Mouse (Mus musculus): ENCODE measurements around the gene Smarcd2. TPM values are rescaled to one million over a fixed set of nuclear protein-coding genes. Genes with fewer than 3 reads are reported as not detected.
A peak's percentile ranks its signal among the peaks of the same experiment; 100 is the strongest.
"Not testable (repeated sequence)": the region's sequence is repeated elsewhere in the genome, so short reads cannot be mapped to it uniquely, and the experiment has no call there.

The Smarcd2 gene
- polyA plus RNA-seq, 1 experiment from 2014 or later, result 27.2 TPM

GRCm38 (mm10) chr11:106249326-106249725 is 23.4 kb downstream of the Smarcd2 start:
- Histone ChIP-seq H3K27ac (ENCODE audit: low read depth, low read length) (no peak overlapping the region), H3K4me3 (ENCODE audit: low read depth, low read length) (no peak overlapping the region), H3K9ac (ENCODE audit: low read length) (no peak overlapping the region), H3K4me1 (replicated peaks; ENCODE audit: control insufficient read depth, insufficient read depth, low read length) (no peaks in the 10 kb centered on the region), H3K4me2 (ENCODE audit: low read depth, low read length, severe bottlenecking) (no peak overlapping the region), H3K9me3 (ENCODE audit: control insufficient read depth, low read length) (no peaks in the 10 kb centered on the region), H3K36me3 (ENCODE audit: control insufficient read depth, insufficient read depth, low read length) (peaks cover 26% of the 10 kb centered on the region), H3K27me3 (ENCODE audit: control insufficient read depth, insufficient read depth, low read length) (no peaks in the 10 kb centered on the region)
- no peak for ATAC-seq (replicated peaks; ENCODE audit: low FRiP score)
- no peak for DNase-seq (ENCODE audit: low spot score)
- 93% methylated on average over 7 of the region's 7 CpGs for WGBS

- DNase-seq (ENCODE audit: low spot score) (no peak), ATAC-seq (replicated peaks; ENCODE audit: low FRiP score) (no peak)
- Histone ChIP-seq H3K4me2 (ENCODE audit: low read depth, low read length, severe bottlenecking) (no peak overlapping the region), H3K36me3 (ENCODE audit: control insufficient read depth, insufficient read depth, low read length) (peaks cover 27% of the 10 kb centered on the region), H3K27me3 (ENCODE audit: control insufficient read depth, insufficient read depth, low read length) (no peaks in the 10 kb centered on the region), H3K4me3 (ENCODE audit: low read depth, low read length) (no peak overlapping the region), H3K9ac (ENCODE audit: low read length) (no peak overlapping the region), H3K9me3 (ENCODE audit: control insufficient read depth, low read length) (no peaks in the 10 kb centered on the region), H3K27ac (ENCODE audit: low read depth, low read length) (no peak overlapping the region), H3K4me1 (replicated peaks; ENCODE audit: control insufficient read depth, insufficient read depth, low read length) (no peaks in the 10 kb centered on the region)
- WGBS, result 94% methylated on average over 1 of the region's 1 CpGs
Measured at GRCm38 (mm10) chr11:106246834-106247233, 25.9 kb downstream of the Smarcd2 start.

GRCm38 (mm10) chr11:106233978-106234377 is 38.8 kb downstream of the Smarcd2 start:
- not testable (repeated sequence) for H3K4me3 ChIP-seq (ENCODE audit: low read depth, low read length)
- 83% methylated on average over 8 of the region's 8 CpGs for WGBS

GRCm38 (mm10) chr11:106220603-106221002 is 52.2 kb downstream of the Smarcd2 start:
- H3K27me3 ChIP-seq (ENCODE audit: control insufficient read depth, insufficient read depth, low read length), result no peaks in the 10 kb centered on the region
- H3K27ac ChIP-seq (ENCODE audit: low read depth, low read length), result no peak overlapping the region
- H3K4me3 ChIP-seq (ENCODE audit: low read depth, low read length), result no peak overlapping the region
- WGBS, result 96% methylated on average over 3 of the region's 3 CpGs
- no peaks in the 10 kb centered on the region; the same call in 1 of the 2 replicates for H3K36me3 ChIP-seq (ENCODE audit: control insufficient read depth, insufficient read depth, low read length)
- H3K9ac ChIP-seq (ENCODE audit: low read length), result no peak overlapping the region
- no peaks in the 10 kb centered on the region for H3K9me3 ChIP-seq (ENCODE audit: control insufficient read depth, low read length)
- no peak for DNase-seq (ENCODE audit: low spot score)
- H3K4me1 ChIP-seq (replicated peaks; ENCODE audit: control insufficient read depth, insufficient read depth, low read length), result peaks cover 2% of the 10 kb centered on the region; the same call in 1 of the 2 replicates
- H3K4me2 ChIP-seq (ENCODE audit: low read depth, low read length, severe bottlenecking), result no peak overlapping the region
- ATAC-seq (replicated peaks; ENCODE audit: low FRiP score), result no peak

More at GRCm38 (mm10) chr11:106233978-106234377, 38.8 kb downstream of the Smarcd2 start:
- not testable (repeated sequence) for H3K27ac ChIP-seq (ENCODE audit: low read depth, low read length); H3K9ac ChIP-seq (ENCODE audit: low read length); H3K36me3 ChIP-seq (ENCODE audit: control insufficient read depth, insufficient read depth, low read length); ATAC-seq (replicated peaks; ENCODE audit: low FRiP score); DNase-seq (ENCODE audit: low spot score); H3K9me3 ChIP-seq (ENCODE audit: control insufficient read depth, low read length); H3K27me3 ChIP-seq (ENCODE audit: control insufficient read depth, insufficient read depth, low read length); H3K4me1 ChIP-seq (replicated peaks; ENCODE audit: control insufficient read depth, insufficient read depth, low read length); H3K4me2 ChIP-seq (ENCODE audit: low read depth, low read length, severe bottlenecking)

GRCm38 (mm10) chr11:106216730-106217490 is 55.9 kb downstream of the Smarcd2 start, which contains the start of gene Ddx42:
Gene Ddx42 (plus strand): TSS chr11:106216926.
- Histone ChIP-seq H3K27me3 (ENCODE audit: control insufficient read depth, insufficient read depth, low read length) (no peaks in the 10 kb centered on the region), H3K4me1 (replicated peaks; ENCODE audit: control insufficient read depth, insufficient read depth, low read length) (peaks cover 7% of the 10 kb centered on the region; the same call in 1 of the 2 replicates), H3K4me3 (ENCODE audit: low read depth, low read length) (peak within 1 kb of the TSS; percentile 98), H3K9me3 (ENCODE audit: control insufficient read depth, low read length) (no peaks in the 10 kb centered on the region), H3K36me3 (ENCODE audit: control insufficient read depth, insufficient read depth, low read length) (no peaks in the 10 kb centered on the region), H3K27ac (ENCODE audit: low read depth, low read length) (peak within 1 kb of the TSS; percentile 94), H3K4me2 (ENCODE audit: low read depth, low read length, severe bottlenecking) (peak within 1 kb of the TSS; percentile 74), H3K9ac (ENCODE audit: low read length) (peak within 1 kb of the TSS; percentile 92)
- peak; percentile 94 for ATAC-seq (replicated peaks; ENCODE audit: low FRiP score)
- under 1% methylated on average over 70 of the region's 70 CpGs for WGBS
- peak; percentile 95 for DNase-seq (ENCODE audit: low spot score)

- H3K4me3 ChIP-seq (ENCODE audit: low read depth, low read length), result peak within 1 kb of the TSS; percentile 98
- DNase-seq (ENCODE audit: low spot score) (peak; percentile 97), ATAC-seq (replicated peaks; ENCODE audit: low FRiP score) (peak; percentile 97)
- H3K4me1 ChIP-seq (replicated peaks; ENCODE audit: control insufficient read depth, insufficient read depth, low read length), result peaks cover 7% of the 10 kb centered on the region; the same call in 1 of the 2 replicates
- under 1% methylated on average over 46 of the region's 46 CpGs for WGBS
- H3K27ac ChIP-seq (ENCODE audit: low read depth, low read length), result peak within 1 kb of the TSS; percentile 94
- no peaks in the 10 kb centered on the region for H3K36me3 ChIP-seq (ENCODE audit: control insufficient read depth, insufficient read depth, low read length)
- H3K9ac ChIP-seq (ENCODE audit: low read length), result peak within 1 kb of the TSS; percentile 92
- no peaks in the 10 kb centered on the region for H3K9me3 ChIP-seq (ENCODE audit: control insufficient read depth, low read length)
- peak within 1 kb of the TSS; percentile 74 for H3K4me2 ChIP-seq (ENCODE audit: low read depth, low read length, severe bottlenecking)
- H3K27me3 ChIP-seq (ENCODE audit: control insufficient read depth, insufficient read depth, low read length), result no peaks in the 10 kb centered on the region
Measured at GRCm38 (mm10) chr11:106215927-106216729, 56.6 kb downstream of the Smarcd2 start, which contains the start of gene Ccdc47. Gene Ccdc47 (minus strand): TSS chr11:106216344.

GRCm38 (mm10) chr11:106215450-106215859 is 57.3 kb downstream of the Smarcd2 start:
- Histone ChIP-seq H3K4me1 (replicated peaks; ENCODE audit: control insufficient read depth, insufficient read depth, low read length) (peaks cover 7% of the 10 kb centered on the region; the same call in 1 of the 2 replicates), H3K27ac (ENCODE audit: low read depth, low read length) (no peak overlapping the region), H3K4me3 (ENCODE audit: low read depth, low read length) (peak overlapping the region; percentile 98), H3K27me3 (ENCODE audit: control insufficient read depth, insufficient read depth, low read length) (no peaks in the 10 kb centered on the region), H3K9ac (ENCODE audit: low read length) (peak overlapping the region; percentile 92), H3K4me2 (ENCODE audit: low read depth, low read length, severe bottlenecking) (peak overlapping the region; percentile 74), H3K9me3 (ENCODE audit: control insufficient read depth, low read length) (no peaks in the 10 kb centered on the region), H3K36me3 (ENCODE audit: control insufficient read depth, insufficient read depth, low read length) (no peaks in the 10 kb centered on the region)
- no peak for DNase-seq (ENCODE audit: low spot score)
- ATAC-seq (replicated peaks; ENCODE audit: low FRiP score), result no peak
- WGBS, result 36% methylated on average over 7 of the region's 7 CpGs

- no peaks in the 10 kb centered on the region for H3K36me3 ChIP-seq (ENCODE audit: control insufficient read depth, insufficient read depth, low read length)
- 93% methylated on average over 5 of the region's 5 CpGs for WGBS
- no peaks in the 10 kb centered on the region for H3K9me3 ChIP-seq (ENCODE audit: control insufficient read depth, low read length)
- no peaks in the 10 kb centered on the region for H3K27me3 ChIP-seq (ENCODE audit: control insufficient read depth, insufficient read depth, low read length)
- H3K27ac ChIP-seq (ENCODE audit: low read depth, low read length), result no peak overlapping the region
- peak overlapping the region; percentile 92; the same call in 1 of the 2 replicates for H3K9ac ChIP-seq (ENCODE audit: low read length)
- peak overlapping the region; percentile 98; the same call in 1 of the 2 replicates for H3K4me3 ChIP-seq (ENCODE audit: low read depth, low read length)
- H3K4me1 ChIP-seq (replicated peaks; ENCODE audit: control insufficient read depth, insufficient read depth, low read length), result peaks cover 7% of the 10 kb centered on the region; the same call in 1 of the 2 replicates
- ATAC-seq (replicated peaks; ENCODE audit: low FRiP score) (no peak), DNase-seq (ENCODE audit: low spot score) (no peak)
- peak overlapping the region; percentile 74; the same call in 1 of the 2 replicates for H3K4me2 ChIP-seq (ENCODE audit: low read depth, low read length, severe bottlenecking)
Measured at GRCm38 (mm10) chr11:106214856-106215255, 57.9 kb downstream of the Smarcd2 start.

Data from forebrain, embryonic 11.5 days (tissue).